Mouse (Mus musculus) fibroblast of lung, adult 2 months (primary cell): ENCODE data around the gene Nt5dc1.
A peak's percentile ranks its signal among the peaks of the same experiment; 100 is the strongest.
"Not testable (repeated sequence)": the region's sequence is repeated elsewhere in the genome, so short reads cannot be mapped to it uniquely, and the experiment has no call there.

Source experiments
- DNase-seq: peaks from one replicate; pipeline ENCODE4 v3.0.0-alpha.2; 2011; ENCODE audit warnings: low read depth

Gene Nt5dc1

DNA sequence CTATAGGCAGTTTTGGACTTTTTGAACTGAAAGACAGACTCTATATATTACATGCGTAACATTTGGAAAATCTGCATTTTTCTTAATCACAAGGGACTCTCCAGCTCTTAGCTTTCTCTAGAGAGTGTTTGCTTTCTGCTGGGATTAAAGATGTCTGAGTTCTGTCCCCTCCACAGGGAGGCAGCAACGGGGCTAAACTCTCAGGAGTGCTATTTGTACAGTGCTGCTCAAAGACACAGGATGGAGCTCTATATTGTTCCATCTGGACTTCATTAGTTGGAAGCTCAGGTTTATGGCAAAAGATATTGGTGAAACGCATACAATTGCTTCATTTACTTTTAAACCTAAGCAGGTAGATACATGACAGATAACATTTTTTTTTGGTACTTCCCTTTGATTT, 105.8 kb downstream of the Nt5dc1 start:
- no peak for DNase-seq

GRCm38 (mm10) chr10:34309915-34310685, 108.3 kb downstream of the Nt5dc1 start:
- no peak for DNase-seq

DNA sequence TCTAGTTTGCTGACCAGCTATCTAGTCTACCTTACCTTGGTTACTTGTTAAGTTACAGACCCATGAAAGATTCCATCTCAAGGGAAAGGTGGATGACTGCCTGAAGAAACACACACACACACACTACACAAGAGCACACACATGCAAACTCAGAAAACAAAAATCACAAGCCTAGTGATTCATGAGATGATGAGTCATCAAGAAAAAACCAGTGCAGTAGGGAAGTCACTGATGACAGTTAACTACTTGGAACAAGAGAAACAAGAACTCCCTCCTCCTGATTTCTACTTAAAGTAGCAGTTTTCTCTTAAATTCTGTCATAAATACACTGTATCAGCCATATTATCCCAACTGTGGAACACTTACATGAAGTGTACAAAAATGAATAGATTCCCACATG, 111.3 kb downstream of the Nt5dc1 start:
- peak; percentile 40 for DNase-seq

DNA sequence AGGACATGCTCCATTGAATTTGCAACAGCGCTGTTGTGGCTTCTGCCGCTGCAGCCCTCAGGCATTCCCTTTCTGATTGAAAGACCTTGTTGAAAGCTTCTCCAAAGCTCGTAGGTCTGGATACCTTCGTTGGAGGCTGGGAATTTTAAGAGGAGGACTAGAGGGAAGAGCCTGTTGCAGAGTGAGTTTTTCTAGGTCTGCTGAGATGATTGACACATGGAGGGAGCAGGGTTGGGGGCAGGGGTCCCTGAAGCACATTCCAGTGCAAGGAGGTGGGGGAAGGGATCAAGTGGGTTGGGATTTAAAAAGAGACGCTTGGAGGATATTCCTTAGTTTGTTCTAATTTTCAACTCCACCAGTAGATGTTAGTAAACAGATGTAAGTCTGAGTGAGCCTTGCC, 118.0 kb downstream of the Nt5dc1 start:
- no peak for DNase-seq

GRCm38 (mm10) chr10:34297980-34298753, 120.2 kb downstream of the Nt5dc1 start:
- no peak for DNase-seq

GRCm38 (mm10) chr10:34297299-34297979, 120.9 kb downstream of the Nt5dc1 start, which contains the start of gene Tspyl4:
TSS of gene Tspyl4 (plus strand) at chr10:34297442.
- DNase-seq: peak; percentile 91

DNA sequence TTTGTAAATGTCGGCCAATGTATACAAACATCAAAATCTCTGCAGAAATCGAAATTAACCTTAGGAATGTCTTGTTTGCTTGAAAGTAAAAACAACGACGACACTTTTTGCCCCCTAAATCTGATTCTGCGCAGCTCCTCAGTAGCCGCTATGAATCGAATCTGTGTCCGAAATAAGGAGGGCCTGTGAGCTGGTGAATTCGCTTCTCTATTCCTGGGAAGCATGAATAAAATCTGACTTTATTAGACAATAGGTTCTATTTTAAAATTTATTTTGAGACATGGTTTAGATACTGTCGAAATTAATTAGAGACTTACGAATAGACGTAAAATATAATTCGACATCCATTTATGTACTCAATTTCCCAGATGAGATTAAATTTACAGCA, 121.4 kb downstream of the Nt5dc1 start:
- DNase-seq: no peak

DNA sequence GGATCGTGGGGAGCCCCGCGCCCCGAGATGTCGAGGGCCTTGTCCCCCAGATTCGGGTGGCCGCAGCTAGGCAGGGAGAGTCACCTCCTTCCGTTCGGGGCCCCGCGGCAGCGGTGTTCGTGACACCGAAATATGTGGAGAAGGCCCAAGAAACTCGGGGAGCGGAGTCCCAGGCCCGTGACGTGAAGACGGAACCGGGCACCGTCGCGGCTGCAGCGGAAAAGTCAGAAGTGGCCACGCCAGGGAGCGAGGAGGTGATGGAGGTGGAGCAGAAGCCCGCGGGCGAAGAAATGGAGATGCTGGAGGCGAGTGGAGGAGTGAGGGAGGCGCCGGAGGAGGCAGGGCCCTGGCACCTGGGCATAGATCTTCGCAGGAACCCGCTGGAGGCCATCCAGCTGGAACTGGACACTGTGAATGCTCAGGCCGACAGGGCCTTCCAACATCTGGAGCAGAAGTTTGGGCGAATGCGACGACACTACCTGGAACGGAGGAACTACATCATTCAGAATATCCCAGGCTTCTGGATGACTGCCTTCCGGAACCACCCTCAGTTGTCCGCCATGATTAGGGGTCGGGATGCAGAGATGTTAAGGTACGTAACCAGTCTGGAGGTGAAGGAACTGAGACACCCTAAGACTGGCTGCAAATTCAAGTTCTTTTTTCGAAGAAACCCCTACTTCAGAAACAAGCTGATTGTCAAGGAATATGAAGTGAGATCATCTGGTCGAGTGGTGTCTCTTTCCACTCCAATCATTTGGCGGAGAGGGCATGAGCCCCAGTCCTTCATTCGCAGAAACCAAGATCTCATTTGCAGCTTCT, 135.7 kb downstream of the Nt5dc1 start:
- no peak for DNase-seq

GRCm38 (mm10) chr10:34281962-34282388, 136.4 kb downstream of the Nt5dc1 start, which contains the start of gene Tspyl1:
TSS of gene Tspyl1 (plus strand) at chr10:34282190.
- DNase-seq: peak; percentile 95

DNA sequence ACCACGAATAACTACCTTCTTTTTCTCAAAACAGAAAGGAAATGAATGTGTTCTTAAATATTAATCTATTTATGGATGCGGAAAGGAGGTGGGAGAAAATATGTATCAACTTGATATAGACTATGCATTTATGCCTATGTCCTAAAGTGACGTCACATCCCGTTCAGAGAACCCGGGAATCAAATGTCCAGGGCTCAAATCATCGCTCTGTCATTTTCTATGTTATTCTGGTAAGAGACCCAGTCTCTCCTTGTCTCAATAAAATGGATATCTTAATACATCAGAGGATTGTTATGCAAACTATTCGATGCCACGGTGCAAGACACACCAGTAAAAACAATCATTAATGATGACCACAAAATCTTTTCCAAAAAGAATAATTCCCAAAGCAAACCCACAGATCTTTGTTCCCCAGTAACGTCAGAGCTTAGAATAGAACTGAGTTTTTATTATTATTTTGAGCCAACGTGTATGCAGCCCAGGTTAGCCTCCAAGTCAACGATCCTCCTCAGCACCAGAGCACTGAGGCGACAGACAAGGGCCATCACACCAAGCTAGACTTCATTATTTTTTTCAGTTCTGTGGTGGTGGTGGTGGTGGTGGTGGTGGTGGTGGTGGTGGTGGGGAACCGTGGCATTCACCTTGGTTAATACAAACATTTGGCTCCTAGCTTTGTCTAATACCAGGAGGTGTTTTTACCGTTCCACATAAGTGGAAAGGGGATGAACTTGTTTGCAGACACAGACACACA, 137.0 kb downstream of the Nt5dc1 start:
- DNase-seq: no peak

GRCm38 (mm10) chr10:34280591-34281175, 137.7 kb downstream of the Nt5dc1 start:
- DNase-seq: peak; percentile 57

- DNase-seq: peak; percentile 73
These were observed 146.7 kb downstream of the Nt5dc1 start for GRCm38 (mm10) chr10:34271681-34272080.

- DNase-seq: no peak
These were observed 150.9 kb downstream of the Nt5dc1 start for GRCm38 (mm10) chr10:34267312-34268070.

DNA sequence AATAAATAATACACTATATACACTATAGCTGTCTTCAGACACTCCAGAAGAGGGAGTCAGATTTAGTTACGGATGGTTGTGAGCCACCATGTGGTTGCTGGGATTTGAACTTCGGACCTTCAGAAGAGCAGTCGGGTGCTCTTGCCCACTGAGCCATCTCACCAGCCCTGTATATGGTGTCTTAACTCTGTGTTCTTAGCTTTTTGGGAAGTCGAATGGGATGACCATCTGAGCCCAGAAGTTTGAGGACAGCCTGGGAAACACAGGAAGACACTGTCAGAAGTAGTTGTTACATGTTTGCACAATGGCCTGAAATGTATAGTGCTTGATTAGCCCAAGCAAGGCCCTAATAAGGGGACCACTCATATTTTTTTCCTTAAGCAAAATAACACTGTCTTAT, 153.2 kb downstream of the Nt5dc1 start:
- DNase-seq: no peak

DNA sequence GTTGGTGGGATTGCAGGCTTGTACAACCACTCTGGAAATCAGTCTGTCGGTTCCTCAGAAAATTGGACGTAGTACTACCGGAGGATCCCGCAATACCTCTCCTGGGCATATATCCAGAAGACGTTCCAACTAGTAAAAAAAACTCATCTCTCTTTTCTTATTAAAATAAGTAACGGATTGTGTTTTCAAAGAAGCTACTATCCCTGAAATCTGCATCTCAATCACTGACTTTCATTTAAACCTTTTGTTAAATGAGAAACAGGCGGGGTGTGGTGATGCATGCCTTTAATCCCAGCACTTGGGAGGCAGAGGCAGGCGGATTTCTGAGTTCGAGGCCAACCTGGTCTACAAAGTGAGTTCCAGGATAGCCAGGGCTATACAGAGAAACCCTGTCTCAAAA, 165.5 kb downstream of the Nt5dc1 start:
- DNase-seq: not testable (repeated sequence)

DNA sequence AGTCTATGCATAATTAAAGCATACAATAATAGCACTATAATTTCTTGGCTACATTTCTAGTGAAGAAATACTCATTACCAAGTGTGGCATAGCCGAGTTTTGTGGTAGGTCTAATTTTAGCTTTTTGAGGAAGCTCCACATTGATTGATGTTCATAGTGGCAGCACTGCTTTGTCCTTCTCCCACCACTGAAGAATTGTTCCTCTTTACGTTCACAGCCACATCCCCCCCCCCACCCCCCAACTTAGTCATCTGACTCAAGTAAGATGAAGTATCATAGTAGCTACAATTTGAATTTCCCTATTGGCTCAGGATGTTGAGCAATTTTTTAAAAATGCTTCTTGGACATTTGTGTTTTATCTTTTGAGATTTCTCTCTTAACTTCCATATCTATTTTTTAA, 168.8 kb downstream of the Nt5dc1 start:
- no peak for DNase-seq

DNA sequence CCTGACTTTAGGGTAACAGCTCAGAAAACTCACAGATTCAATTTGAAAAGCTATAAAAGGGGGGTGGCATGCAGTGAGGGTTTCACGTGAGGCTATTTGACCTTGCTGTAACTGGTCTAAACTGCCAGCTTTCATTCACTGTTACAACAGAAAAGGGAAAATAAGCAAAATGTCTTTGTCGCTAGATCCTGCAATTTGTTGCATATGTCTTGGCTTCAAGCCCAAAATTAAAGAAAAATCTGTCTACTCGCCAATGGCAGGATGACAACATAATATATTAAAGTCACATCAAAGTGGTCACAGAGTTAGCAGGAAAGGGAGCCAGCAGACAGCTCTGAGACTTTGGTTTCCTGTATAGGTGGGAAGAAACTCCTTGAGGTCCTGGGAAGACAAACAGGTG, 170.6 kb downstream of the Nt5dc1 start:
- no peak for DNase-seq

DNA sequence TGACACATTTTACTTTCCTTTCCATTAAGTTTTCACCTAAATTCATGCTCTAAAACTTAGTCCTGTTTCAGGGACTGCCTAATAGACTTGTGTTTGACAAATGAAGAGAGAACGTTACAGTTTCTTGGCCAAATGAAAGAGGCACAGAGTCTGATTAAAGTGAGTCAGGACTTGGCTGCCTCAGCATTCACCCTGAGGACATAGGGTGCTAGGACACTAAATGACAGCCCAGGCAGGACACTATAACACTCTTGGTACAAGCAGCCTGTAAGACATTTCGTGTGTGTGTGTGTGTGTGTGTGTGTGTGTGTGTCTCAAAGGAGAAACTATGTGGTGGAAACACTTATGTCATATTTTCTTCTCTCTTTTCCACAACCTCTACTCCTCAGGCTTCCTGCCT, 172.2 kb downstream of the Nt5dc1 start:
- no peak for DNase-seq

GRCm38 (mm10) chr10:34244745-34245144, 173.6 kb downstream of the Nt5dc1 start:
- no peak for DNase-seq

DNA sequence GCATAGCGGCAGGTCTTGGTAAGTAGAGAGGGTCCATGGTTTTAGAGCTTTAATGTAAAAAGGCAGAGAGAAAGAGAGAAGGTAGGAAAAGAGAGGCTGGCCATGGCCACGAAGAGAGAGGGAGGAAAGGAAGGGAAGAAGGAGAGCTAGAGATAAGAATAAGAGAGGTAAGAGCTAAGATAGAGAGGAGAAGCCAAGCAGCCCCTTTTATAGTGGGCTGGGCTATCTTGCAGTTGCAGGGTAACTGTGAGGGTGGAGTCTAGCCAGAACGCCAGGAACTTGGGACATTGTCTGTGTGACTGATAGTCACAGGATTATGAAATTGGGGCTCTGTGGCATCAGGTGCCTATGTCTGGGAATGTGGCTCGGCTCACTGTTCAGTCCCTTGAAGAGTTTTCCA, 179.8 kb downstream of the Nt5dc1 start:
- DNase-seq: no peak
